Mouse (Mus musculus): ENCODE data around the gene Olfr1362. TPM values are rescaled to one million over a fixed set of nuclear protein-coding genes. Genes with fewer than 3 reads are reported as not detected.

Gene Olfr1362
- not detected in 2 replicates for polyA plus RNA-seq (2015; fragmentation: Nextera tagmentation; extraction: Ambion mirVana)

GRCm38 (mm10) chr13:21613922-21614321 is at the start of gene Olfr1362:
TSS of gene Olfr1362 (minus strand) at chr13:21614022.
- no peaks in the 10 kb centered on the region for H3K4me1 ChIP-seq
- H3K9me3 ChIP-seq: no peaks in the 10 kb centered on the region
- no peak for ATAC-seq (ENCODE audit: extremely low read depth, insufficient number of reproducible peaks, low FRiP score, low TSS enrichment)
- no peak within 1 kb of the TSS for H3K4me3 ChIP-seq
- H3K4me2 ChIP-seq: no peak within 1 kb of the TSS
- no peak within 1 kb of the TSS for H3K27ac ChIP-seq (replicated peaks)
- H3K9ac ChIP-seq: no peak within 1 kb of the TSS
- no peaks in the 10 kb centered on the region for H3K36me3 ChIP-seq
- no peaks in the 10 kb centered on the region for H3K27me3 ChIP-seq (replicated peaks)

- H3K4me3 ChIP-seq: no peak within 1 kb of the TSS
- no peaks in the 10 kb centered on the region for H3K4me1 ChIP-seq
- H3K27me3 ChIP-seq (replicated peaks): no peaks in the 10 kb centered on the region
- no peak within 1 kb of the TSS for H3K9ac ChIP-seq
- H3K36me3 ChIP-seq: no peaks in the 10 kb centered on the region
- no peak within 1 kb of the TSS for H3K4me2 ChIP-seq
- 60% methylated on average over 2 of the region's 2 CpGs for WGBS
- no peaks in the 10 kb centered on the region for H3K9me3 ChIP-seq
- H3K27ac ChIP-seq (replicated peaks): no peak within 1 kb of the TSS
- no peak for ATAC-seq (ENCODE audit: extremely low read depth, insufficient number of reproducible peaks, low FRiP score, low TSS enrichment)
Observed at GRCm38 (mm10) chr13:21663286-21663685, 49.5 kb upstream of the Olfr1362 start, which contains the start of gene Olfr1361. TSS of gene Olfr1361 (minus strand) at chr13:21663386.

- Histone ChIP-seq H3K27ac (replicated peaks) (no peak within 1 kb of the TSS), H3K4me2 (no peak within 1 kb of the TSS), H3K4me3 (no peak within 1 kb of the TSS), H3K27me3 (replicated peaks) (no peaks in the 10 kb centered on the region), H3K9ac (no peak within 1 kb of the TSS), H3K4me1 (no peaks in the 10 kb centered on the region), H3K9me3 (no peaks in the 10 kb centered on the region), H3K36me3 (no peaks in the 10 kb centered on the region)
- 78% methylated on average over 2 of the region's 2 CpGs for WGBS
- ATAC-seq (ENCODE audit: extremely low read depth, insufficient number of reproducible peaks, low FRiP score, low TSS enrichment): no peak
Observed at GRCm38 (mm10) chr13:21642418-21642817, 28.6 kb upstream of the Olfr1362 start, which contains the start of gene Olfr11. TSS of gene Olfr11 (minus strand) at chr13:21642518.

GRCm38 (mm10) chr13:21591618-21592017 is 22.2 kb downstream of the Olfr1362 start:
- no peak for ATAC-seq (ENCODE audit: extremely low read depth, insufficient number of reproducible peaks, low FRiP score, low TSS enrichment)
- 48% methylated on average over 2 of the region's 2 CpGs for WGBS
- Histone ChIP-seq H3K4me1 (no peaks in the 10 kb centered on the region), H3K27me3 (replicated peaks) (no peaks in the 10 kb centered on the region), H3K27ac (replicated peaks) (no peak overlapping the region), H3K9ac (no peak overlapping the region), H3K4me2 (no peak overlapping the region), H3K4me3 (no peak overlapping the region), H3K36me3 (no peaks in the 10 kb centered on the region), H3K9me3 (peaks cover 4% of the 10 kb centered on the region; the same call in 1 of the 2 replicates)

- no peak for ATAC-seq (ENCODE audit: extremely low read depth, insufficient number of reproducible peaks, low FRiP score, low TSS enrichment)
- Histone ChIP-seq H3K9me3 (no peaks in the 10 kb centered on the region), H3K4me1 (no peaks in the 10 kb centered on the region), H3K4me3 (no peak within 1 kb of the TSS), H3K27me3 (replicated peaks) (no peaks in the 10 kb centered on the region), H3K4me2 (no peak within 1 kb of the TSS), H3K27ac (replicated peaks) (no peak within 1 kb of the TSS), H3K36me3 (no peaks in the 10 kb centered on the region), H3K9ac (no peak within 1 kb of the TSS)
- whole genome bisulfite sequencing: 74% methylated on average over 2 of the region's 2 CpGs
Observed at GRCm38 (mm10) chr13:21581659-21582058, 32.2 kb downstream of the Olfr1362 start, which contains the start of gene Olfr1364. TSS of gene Olfr1364 (minus strand) at chr13:21581759.

Other genes starting within 250 kb of the Olfr1362 start
- gene Zkscan3, start 211.3 kb downstream of the Olfr1362 start, polyA plus RNA-seq (2015; fragmentation: Nextera tagmentation; extraction: Ambion mirVana): 61.2 and 72.2 TPM in 2 replicates
- gene Pgbd1, start 173.0 kb downstream of the Olfr1362 start, polyA plus RNA-seq (2015; fragmentation: Nextera tagmentation; extraction: Ambion mirVana): 3.1 and 3.2 TPM in 2 replicates
- 28.0 and 29.7 TPM in 2 replicates for gene Zscan26, start 160.3 kb downstream of the Olfr1362 start, polyA plus RNA-seq (2015; fragmentation: Nextera tagmentation; extraction: Ambion mirVana)
- 2.0 and 2.1 TPM in 2 replicates for gene Nkapl, start 145.5 kb downstream of the Olfr1362 start, polyA plus RNA-seq (2015; fragmentation: Nextera tagmentation; extraction: Ambion mirVana)
- gene Zkscan4, start 135.1 kb downstream of the Olfr1362 start, polyA plus RNA-seq (2015; fragmentation: Nextera tagmentation; extraction: Ambion mirVana): 1.4 and 2.0 TPM in 2 replicates
- not detected in 2 replicates for gene Gm10065, start 134.6 kb downstream of the Olfr1362 start, polyA plus RNA-seq (2015; fragmentation: Nextera tagmentation; extraction: Ambion mirVana)
- gene AK157302, start 118.8 kb downstream of the Olfr1362 start, polyA plus RNA-seq (2015; fragmentation: Nextera tagmentation; extraction: Ambion mirVana): 0.45 and 0.87 TPM in 2 replicates
- gene Gm11273, start 112.6 kb downstream of the Olfr1362 start, polyA plus RNA-seq (2015; fragmentation: Nextera tagmentation; extraction: Ambion mirVana): 14.7 and 20.9 TPM in 2 replicates
- gene Zkscan8, start 82.9 kb downstream of the Olfr1362 start, polyA plus RNA-seq (2015; fragmentation: Nextera tagmentation; extraction: Ambion mirVana): 3.8 and 4.8 TPM in 2 replicates
- gene Olfr1366, start 71.2 kb downstream of the Olfr1362 start, polyA plus RNA-seq (2015; fragmentation: Nextera tagmentation; extraction: Ambion mirVana): not detected in 2 replicates
- gene Olfr1535, start 54.1 kb downstream of the Olfr1362 start, polyA plus RNA-seq (2015; fragmentation: Nextera tagmentation; extraction: Ambion mirVana): not detected in 2 replicates
- not detected in 2 replicates for gene Olfr1364, start 32.3 kb downstream of the Olfr1362 start, polyA plus RNA-seq (2015; fragmentation: Nextera tagmentation; extraction: Ambion mirVana)
- gene Olfr11, start 28.5 kb upstream of the Olfr1362 start, polyA plus RNA-seq (2015; fragmentation: Nextera tagmentation; extraction: Ambion mirVana): not detected in 2 replicates
- not detected in 2 replicates for gene Olfr1361, start 49.4 kb upstream of the Olfr1362 start, polyA plus RNA-seq (2015; fragmentation: Nextera tagmentation; extraction: Ambion mirVana)
- gene Olfr1360, start 63.4 kb upstream of the Olfr1362 start, polyA plus RNA-seq (2015; fragmentation: Nextera tagmentation; extraction: Ambion mirVana): not detected in 2 replicates
- not detected in 2 replicates for gene Olfr1359, start 84.1 kb upstream of the Olfr1362 start, polyA plus RNA-seq (2015; fragmentation: Nextera tagmentation; extraction: Ambion mirVana)
- gene Hist1h2bl, start 102.1 kb upstream of the Olfr1362 start, polyA plus RNA-seq (2015; fragmentation: Nextera tagmentation; extraction: Ambion mirVana): 1.9 TPM in 1 of 2 replicates, not detected in the other
- gene Hist1h2ai, start 102.4 kb upstream of the Olfr1362 start, polyA plus RNA-seq (2015; fragmentation: Nextera tagmentation; extraction: Ambion mirVana): 9.8 and 10.5 TPM in 2 replicates
- gene Hist1h3h, start 103.6 kb upstream of the Olfr1362 start, polyA plus RNA-seq (2015; fragmentation: Nextera tagmentation; extraction: Ambion mirVana): 0.62 and 2.3 TPM in 2 replicates
- gene Hist1h2bm, start 108.0 kb upstream of the Olfr1362 start, polyA plus RNA-seq (2015; fragmentation: Nextera tagmentation; extraction: Ambion mirVana): 1.5 TPM in 2 replicates
- gene Hist1h4j, start 121.0 kb upstream of the Olfr1362 start, polyA plus RNA-seq (2015; fragmentation: Nextera tagmentation; extraction: Ambion mirVana): 0.45 and 0.96 TPM in 2 replicates
- 1.3 TPM in 1 of 2 replicates, not detected in the other for gene Hist1h4k, start 136.5 kb upstream of the Olfr1362 start, polyA plus RNA-seq (2015; fragmentation: Nextera tagmentation; extraction: Ambion mirVana)
- 9.5 and 15.8 TPM in 2 replicates for gene Hist1h2ak, start 139.8 kb upstream of the Olfr1362 start, polyA plus RNA-seq (2015; fragmentation: Nextera tagmentation; extraction: Ambion mirVana)
- 1.4 and 3.5 TPM in 2 replicates for gene Hist1h2bn, start 140.1 kb upstream of the Olfr1362 start, polyA plus RNA-seq (2015; fragmentation: Nextera tagmentation; extraction: Ambion mirVana)
- gene Hist1h1b, start 166.6 kb upstream of the Olfr1362 start, polyA plus RNA-seq (2015; fragmentation: Nextera tagmentation; extraction: Ambion mirVana): 13.1 and 13.2 TPM in 2 replicates
- gene Hist1h3i, start 169.3 kb upstream of the Olfr1362 start, polyA plus RNA-seq (2015; fragmentation: Nextera tagmentation; extraction: Ambion mirVana): 63.6 and 66.6 TPM in 2 replicates
- 1.2 and 6.6 TPM in 2 replicates for gene Hist1h2an, start 173.2 kb upstream of the Olfr1362 start, polyA plus RNA-seq (2015; fragmentation: Nextera tagmentation; extraction: Ambion mirVana)
- 0.37 and 0.49 TPM in 2 replicates for gene Hist1h2bp, start 173.4 kb upstream of the Olfr1362 start, polyA plus RNA-seq (2015; fragmentation: Nextera tagmentation; extraction: Ambion mirVana)
- gene Hist1h2bq, start 196.2 kb upstream of the Olfr1362 start, polyA plus RNA-seq (2015; fragmentation: Nextera tagmentation; extraction: Ambion mirVana): 8.4 and 10.2 TPM in 2 replicates
- not detected in 2 replicates for gene Hist1h2ao, start 196.4 kb upstream of the Olfr1362 start, polyA plus RNA-seq (2015; fragmentation: Nextera tagmentation; extraction: Ambion mirVana)
- not detected in 2 replicates for gene Hist1h4m, start 197.7 kb upstream of the Olfr1362 start, polyA plus RNA-seq (2015; fragmentation: Nextera tagmentation; extraction: Ambion mirVana)
- 11.2 and 15.6 TPM in 2 replicates for gene Hist1h4n, start 218.2 kb upstream of the Olfr1362 start, polyA plus RNA-seq (2015; fragmentation: Nextera tagmentation; extraction: Ambion mirVana)
- 1,655 and 1,669 TPM in 2 replicates for gene Hist1h2ap, start 219.5 kb upstream of the Olfr1362 start, polyA plus RNA-seq (2015; fragmentation: Nextera tagmentation; extraction: Ambion mirVana)
- gene Hist1h2br, start 219.7 kb upstream of the Olfr1362 start, polyA plus RNA-seq (2015; fragmentation: Nextera tagmentation; extraction: Ambion mirVana): 9.2 and 10.8 TPM in 2 replicates